Mouse (Mus musculus) neural tube, embryonic 12.5 days (tissue): Measurements from ENCODE around the gene Kcnk7. TPM values are rescaled to one million over a fixed set of nuclear protein-coding genes. Genes with fewer than 3 reads are reported as not detected.

Experiments used
- ATAC-seq: fragments of 200-750 bp; cut with Nextera tagmentation; 2 replicates; pipeline ENCODE4 v1.8.0; 2017; ENCODE audit warnings: low read depth, mild to moderate bottlenecking, moderate TSS enrichment, moderate library complexity; ENCODE audit not compliant: low FRiP score
- H3K27ac ChIP-seq: fragments of 300-500 bp; sonication (generic); 2 replicates; pipeline ENCODE4 v1.5.1; 2016
- H3K27me3 ChIP-seq: fragments of 300-500 bp; sonication (generic); replicated peaks from 2 replicates; pipeline ENCODE4 v1.6.1; 2016; ENCODE audit warnings: mild to moderate bottlenecking
- H3K36me3 ChIP-seq: fragments of 300-500 bp; sonication (generic); 2 replicates; pipeline ENCODE4 v1.6.1; 2016; ENCODE audit warnings: mild to moderate bottlenecking
- H3K4me1 ChIP-seq: fragments of 300-500 bp; sonication (generic); 2 replicates; pipeline ENCODE4 v1.6.1; 2016
- H3K4me2 ChIP-seq: fragments of 300-500 bp; sonication (generic); replicated peaks from 2 replicates; pipeline ENCODE4 v1.6.1; 2016; ENCODE audit warnings: mild to moderate bottlenecking
- H3K4me3 ChIP-seq: fragments of 300-500 bp; sonication (generic); 2 replicates; pipeline ENCODE4 v1.5.1; 2016
- H3K9ac ChIP-seq: fragments of 300-500 bp; sonication (generic); 2 replicates; pipeline ENCODE4 v1.6.1; 2016; ENCODE audit warnings: mild to moderate bottlenecking
- H3K9me3 ChIP-seq: fragments of 300-500 bp; sonication (generic); 2 replicates; pipeline ENCODE4 v1.6.1; 2016; ENCODE audit warnings: mild to moderate bottlenecking
- WGBS: fragments of 180-500 bp; shearing (Covaris S2); methylation state at CpG from one replicate; pipeline ENCODE4 v1.1.7; 2016; 5-methylcytosine and 5-hydroxymethylcytosine counted together
- microRNA-seq: library from miRNA; unstranded; fragments of <30 nt; microRNA quantifications from one replicate; pipeline ENCODE4, GENCODE M21; 2017
- polyA plus RNA-seq: library from polyadenylated mRNA; unstranded; fragments of >200 nt; fragmentation: Nextera tagmentation; extraction: Ambion mirVana; gene quantifications from 2 replicates; pipeline ENCODE4 v1.2.1, GENCODE M21; 2016

Kcnk7 gene
- polyA plus RNA-seq, 1 experiment from 2014 or later: 0.19 TPM

GRCm38 (mm10) chr19:5745756-5746710 is 41.9 kb downstream of the Kcnk7 start:
- H3K4me3 ChIP-seq: peak overlapping the region; percentile 20; the same call in 1 of the 2 replicates
- ATAC-seq: no peak
- H3K9ac ChIP-seq: peak overlapping the region; percentile 48
- no peak overlapping the region for H3K27ac ChIP-seq
- peaks cover 63% of the 10 kb centered on the region for H3K27me3 ChIP-seq
- peaks cover 40% of the 10 kb centered on the region for H3K4me1 ChIP-seq
- no peaks in the 10 kb centered on the region for H3K36me3 ChIP-seq
- no peaks in the 10 kb centered on the region for H3K9me3 ChIP-seq
- peak overlapping the region; percentile 56 for H3K4me2 ChIP-seq
- WGBS: 4% methylated on average over 36 of the region's 36 CpGs

GRCm38 (mm10) chr19:5746907-5747363 is 42.8 kb downstream of the Kcnk7 start:
- Histone ChIP-seq H3K9ac (no peak overlapping the region), H3K27me3 (peaks cover 72% of the 10 kb centered on the region), H3K4me3 (no peak overlapping the region), H3K27ac (no peak overlapping the region), H3K4me2 (peak overlapping the region; percentile 56; the same call in 1 of the 2 replicates), H3K9me3 (no peaks in the 10 kb centered on the region), H3K36me3 (no peaks in the 10 kb centered on the region), H3K4me1 (peaks cover 41% of the 10 kb centered on the region)
- ATAC-seq: no peak
- 23% methylated on average over 12 of the region's 12 CpGs for WGBS

- ATAC-seq: no peak
- WGBS: 77% methylated on average over 6 of the region's 6 CpGs
These were observed 45.3 kb downstream of the Kcnk7 start for GRCm38 (mm10) chr19:5749476-5749875.

GRCm38 (mm10) chr19:5750951-5751350 is 46.8 kb downstream of the Kcnk7 start:
- ATAC-seq: no peak
- no peak overlapping the region for H3K27ac ChIP-seq
- H3K4me1 ChIP-seq: peaks cover 22% of the 10 kb centered on the region
- peak overlapping the region; percentile 1; the same call in 1 of the 2 replicates for H3K9ac ChIP-seq
- WGBS: 6% methylated on average over 22 of the region's 22 CpGs
- peak overlapping the region; percentile 29 for H3K4me2 ChIP-seq
- H3K4me3 ChIP-seq: 0 out of 2 replicates have a peak overlapping the region, but pooled peaks have one; percentile 16
- H3K36me3 ChIP-seq: no peaks in the 10 kb centered on the region
- no peaks in the 10 kb centered on the region for H3K9me3 ChIP-seq
- peaks cover 76% of the 10 kb centered on the region for H3K27me3 ChIP-seq

More at GRCm38 (mm10) chr19:5749476-5749875, 45.3 kb downstream of the Kcnk7 start:
- Histone ChIP-seq H3K4me1 (peaks cover 29% of the 10 kb centered on the region), H3K36me3 (no peaks in the 10 kb centered on the region), H3K4me2 (no peak overlapping the region), H3K27ac (no peak overlapping the region), H3K27me3 (peaks cover 76% of the 10 kb centered on the region), H3K9ac (no peak overlapping the region), H3K9me3 (no peaks in the 10 kb centered on the region), H3K4me3 (no peak overlapping the region)

GRCm38 (mm10) chr19:5751742-5752141 is 47.6 kb downstream of the Kcnk7 start:
- peaks cover 18% of the 10 kb centered on the region for H3K4me1 ChIP-seq
- no peak for ATAC-seq
- 0 out of 2 replicates have a peak overlapping the region, but pooled peaks have one; percentile 1 for H3K9ac ChIP-seq
- 5% methylated on average over 20 of the region's 20 CpGs for WGBS
- H3K9me3 ChIP-seq: no peaks in the 10 kb centered on the region
- no peak overlapping the region for H3K4me3 ChIP-seq
- peak overlapping the region; percentile 29 for H3K4me2 ChIP-seq
- H3K36me3 ChIP-seq: no peaks in the 10 kb centered on the region; the same call in 1 of the 2 replicates
- H3K27me3 ChIP-seq: peaks cover 76% of the 10 kb centered on the region
- H3K27ac ChIP-seq: no peak overlapping the region

- peak overlapping the region; percentile 49 for H3K4me2 ChIP-seq
- H3K4me3 ChIP-seq: peak overlapping the region; percentile 8; the same call in 1 of the 2 replicates
- H3K36me3 ChIP-seq: peaks cover 45% of the 10 kb centered on the region
- peak overlapping the region; percentile 51; the same call in 1 of the 2 replicates for H3K9ac ChIP-seq
- peaks cover 71% of the 10 kb centered on the region for H3K27me3 ChIP-seq
- 7% methylated on average over 28 of the region's 29 CpGs for WGBS
- no peaks in the 10 kb centered on the region for H3K9me3 ChIP-seq
- ATAC-seq: no peak
- peaks cover 16% of the 10 kb centered on the region for H3K4me1 ChIP-seq
- no peak overlapping the region for H3K27ac ChIP-seq
These were observed 52.3 kb downstream of the Kcnk7 start for GRCm38 (mm10) chr19:5756321-5756985.

Small RNAs within 50 kb of the gene (microRNA-seq; reads per million reads assigned to microRNA genes)
- not detected for gene Mir6987

Other genes with a start within 250 kb of the Kcnk7 start
- 12.9 and 13.0 TPM in 2 replicates for gene Ccdc85b, start 246.5 kb upstream of the Kcnk7 start, polyA plus RNA-seq
- 142 and 145 TPM in 2 replicates for gene Fibp, start 243.8 kb upstream of the Kcnk7 start, polyA plus RNA-seq
- gene Ctsw, start 235.9 kb upstream of the Kcnk7 start, polyA plus RNA-seq: 3.3 and 4.2 TPM in 2 replicates
- 58.3 and 60.3 TPM in 2 replicates for gene Efemp2, start 230.4 kb upstream of the Kcnk7 start, polyA plus RNA-seq
- gene Mus81, start 216.0 kb upstream of the Kcnk7 start, polyA plus RNA-seq: 44.6 and 47.9 TPM in 2 replicates
- gene Cfl1, start 213.9 kb upstream of the Kcnk7 start, polyA plus RNA-seq: 3,361 and 3,377 TPM in 2 replicates
- 0.32 and 0.46 TPM in 2 replicates for gene 1700020D05Rik, start 200.6 kb upstream of the Kcnk7 start, polyA plus RNA-seq
- 43.1 and 47.1 TPM in 2 replicates for gene Snx32, start 193.8 kb upstream of the Kcnk7 start, polyA plus RNA-seq
- 0.29 and 0.32 TPM in 2 replicates for gene Ovol1, start 143.7 kb upstream of the Kcnk7 start, polyA plus RNA-seq
- gene Ap5b1, start 136.3 kb upstream of the Kcnk7 start, polyA plus RNA-seq: 2.5 and 2.8 TPM in 2 replicates
- 140 and 148 TPM in 2 replicates for gene Rnaseh2c, start 102.5 kb upstream of the Kcnk7 start, polyA plus RNA-seq
- gene Kat5, start 94.1 kb upstream of the Kcnk7 start, polyA plus RNA-seq: 67.4 and 73.3 TPM in 2 replicates
- 34.7 and 36.7 TPM in 2 replicates for gene Rela, start 66.9 kb upstream of the Kcnk7 start, polyA plus RNA-seq
- 24.8 and 25.7 TPM in 2 replicates for gene Sipa1, start 40.7 kb upstream of the Kcnk7 start, polyA plus RNA-seq
- 22.4 and 28.9 TPM in 2 replicates for gene Map3k11, start 15.6 kb upstream of the Kcnk7 start, polyA plus RNA-seq
- gene Pcnx3, start 15.5 kb upstream of the Kcnk7 start, polyA plus RNA-seq: 30.3 and 32.4 TPM in 2 replicates
- 10.1 and 10.5 TPM in 2 replicates for gene Ehbp1l1, start 21.9 kb downstream of the Kcnk7 start, polyA plus RNA-seq
- gene Fam89b, start 25.3 kb downstream of the Kcnk7 start, polyA plus RNA-seq: 193 and 195 TPM in 2 replicates
- gene Ltbp3, start 36.5 kb downstream of the Kcnk7 start, polyA plus RNA-seq: 10.6 and 12.6 TPM in 2 replicates
- gene Scyl1, start 67.1 kb downstream of the Kcnk7 start, polyA plus RNA-seq: 66.1 and 70.4 TPM in 2 replicates
- 27.0 and 33.0 TPM in 2 replicates for gene Frmd8, start 170.9 kb downstream of the Kcnk7 start, polyA plus RNA-seq
- 1.7 and 2.5 TPM in 2 replicates for gene Slc25a45, start 173.4 kb downstream of the Kcnk7 start, polyA plus RNA-seq
- gene Tigd3, start 189.8 kb downstream of the Kcnk7 start, polyA plus RNA-seq: 10.5 and 11.8 TPM in 2 replicates
- gene Dpf2, start 208.6 kb downstream of the Kcnk7 start, polyA plus RNA-seq: 156 and 174 TPM in 2 replicates
- gene Cdc42ep2, start 220.4 kb downstream of the Kcnk7 start, polyA plus RNA-seq: 4.7 and 5.7 TPM in 2 replicates